Mouse (Mus musculus) cerebellum, adult 2 months (tissue): ENCODE measurements at regions not wholly inside any gene's neighbourhood (a gene's known extent, or its start where the extent isn't known, plus 50 kb on each side); places are given as distances from the start of the nearest gene placed in this dataset.

ENCODE experiments used
- CTCF ChIP-seq: fragments of 200-500 bp; IDR thresholded peaks from 2 replicates; pipeline ENCODE4 v1.5.1; 2011; ENCODE audit warnings: low read depth, mild to moderate bottlenecking, control low read depth, low read length, moderate library complexity, borderline replicate concordance; ENCODE audit not compliant: insufficient read depth
- POLR2A ChIP-seq: fragments of 200-500 bp; IDR thresholded peaks from 2 replicates; pipeline ENCODE4 v1.6.1; 2011; ENCODE audit warnings: low read length, control low read depth, borderline replicate concordance; ENCODE audit not compliant: insufficient read depth

GRCm38 (mm10) chr2:107925116-107925515 is 634.7 kb downstream of the Kcna4 start:
- no peak for TF ChIP-seq CTCF
- no peak for TF ChIP-seq POLR2A
